Mouse (Mus musculus): ENCODE measurements around the gene Tm6sf1. TPM values are rescaled to one million over a fixed set of nuclear protein-coding genes. Genes with fewer than 3 reads are reported as not detected.

Gene Tm6sf1
- polyA plus RNA-seq, 1 experiment = 115 TPM

GRCm38 (mm10) chr7:81842998-81843397 lies 15.8 kb upstream of the Tm6sf1 start:
- TF ChIP-seq CTCF (IDR thresholded peaks at IDR 0.05; ENCODE audit: extremely low read depth, insufficient read depth, insufficient read length, insufficient replicate concordance) (no peak), POLR2A (IDR thresholded peaks at IDR 0.05; ENCODE audit: low read depth, low read length) (no peak)
- Histone ChIP-seq H3K4me3 (ENCODE audit: extremely low read depth, insufficient read depth, insufficient read length) (no peak overlapping the region), H3K36me3 (ENCODE audit: control insufficient read depth, insufficient read depth, low read length) (no peaks in the 10 kb centered on the region), H3K27ac (ENCODE audit: insufficient read depth, low read length) (no peak overlapping the region), H3K27me3 (ENCODE audit: control insufficient read depth, insufficient read depth, low read length) (no peaks in the 10 kb centered on the region), H3K4me1 (ENCODE audit: control insufficient read depth, insufficient read depth, insufficient read length) (no peaks in the 10 kb centered on the region)
- DNase-seq (ENCODE audit: low read depth in 1 of 2, low spot score in 2 of 2) = no peak
- 37% methylated on average over 1 of the region's 1 CpGs for WGBS

- no peak overlapping the region for H3K27ac ChIP-seq (ENCODE audit: insufficient read depth, low read length)
- H3K4me3 ChIP-seq (ENCODE audit: extremely low read depth, insufficient read depth, insufficient read length) = no peak overlapping the region
- DNase-seq (ENCODE audit: low read depth in 1 of 2, low spot score in 2 of 2) = no peak
- TF ChIP-seq CTCF (IDR thresholded peaks at IDR 0.05; ENCODE audit: extremely low read depth, insufficient read depth, insufficient read length, insufficient replicate concordance) = no peak
- no peak for TF ChIP-seq POLR2A (IDR thresholded peaks at IDR 0.05; ENCODE audit: low read depth, low read length)
- WGBS = 93% methylated on average over 8 of the region's 8 CpGs
- 0 out of 2 replicates have a peak, but pooled peaks cover 3% of the 10 kb centered on the region for H3K4me1 ChIP-seq (ENCODE audit: control insufficient read depth, insufficient read depth, insufficient read length)
- H3K36me3 ChIP-seq (ENCODE audit: control insufficient read depth, insufficient read depth, low read length) = no peaks in the 10 kb centered on the region
- H3K27me3 ChIP-seq (ENCODE audit: control insufficient read depth, insufficient read depth, low read length) = no peaks in the 10 kb centered on the region
These were observed 14.9 kb upstream of the Tm6sf1 start for GRCm38 (mm10) chr7:81843903-81844302.

- no peak for DNase-seq (ENCODE audit: low read depth in 1 of 2, low spot score in 2 of 2)
- no peak for TF ChIP-seq CTCF (IDR thresholded peaks at IDR 0.05; ENCODE audit: extremely low read depth, insufficient read depth, insufficient read length, insufficient replicate concordance)
These were observed 14.0 kb upstream of the Tm6sf1 start for GRCm38 (mm10) chr7:81844801-81845200.

GRCm38 (mm10) chr7:81845313-81845712 lies 13.5 kb upstream of the Tm6sf1 start:
- H3K36me3 ChIP-seq (ENCODE audit: control insufficient read depth, insufficient read depth, low read length) = no peaks in the 10 kb centered on the region
- H3K27ac ChIP-seq (ENCODE audit: insufficient read depth, low read length) = no peak overlapping the region
- H3K27me3 ChIP-seq (ENCODE audit: control insufficient read depth, insufficient read depth, low read length) = no peaks in the 10 kb centered on the region
- no peak for DNase-seq (ENCODE audit: low read depth in 1 of 2, low spot score in 2 of 2)
- TF ChIP-seq CTCF (IDR thresholded peaks at IDR 0.05; ENCODE audit: extremely low read depth, insufficient read depth, insufficient read length, insufficient replicate concordance) = no peak
- no peak for TF ChIP-seq POLR2A (IDR thresholded peaks at IDR 0.05; ENCODE audit: low read depth, low read length)
- no peak overlapping the region for H3K4me3 ChIP-seq (ENCODE audit: extremely low read depth, insufficient read depth, insufficient read length)
- peaks cover 11% of the 10 kb centered on the region; the same call in 1 of the 2 replicates for H3K4me1 ChIP-seq (ENCODE audit: control insufficient read depth, insufficient read depth, insufficient read length)
- WGBS = 85% methylated on average over 3 of the region's 3 CpGs

More at GRCm38 (mm10) chr7:81844801-81845200, 14.0 kb upstream of the Tm6sf1 start:
- Histone ChIP-seq H3K27ac (ENCODE audit: insufficient read depth, low read length) (no peak overlapping the region), H3K27me3 (ENCODE audit: control insufficient read depth, insufficient read depth, low read length) (no peaks in the 10 kb centered on the region), H3K36me3 (ENCODE audit: control insufficient read depth, insufficient read depth, low read length) (no peaks in the 10 kb centered on the region), H3K4me3 (ENCODE audit: extremely low read depth, insufficient read depth, insufficient read length) (no peak overlapping the region), H3K4me1 (ENCODE audit: control insufficient read depth, insufficient read depth, insufficient read length) (peaks cover 7% of the 10 kb centered on the region; the same call in 1 of the 2 replicates)
- WGBS = 91% methylated on average over 11 of the region's 11 CpGs

GRCm38 (mm10) chr7:81846008-81846407 lies 12.8 kb upstream of the Tm6sf1 start:
- Histone ChIP-seq H3K27me3 (ENCODE audit: control insufficient read depth, insufficient read depth, low read length) (no peaks in the 10 kb centered on the region), H3K36me3 (ENCODE audit: control insufficient read depth, insufficient read depth, low read length) (no peaks in the 10 kb centered on the region), H3K27ac (ENCODE audit: insufficient read depth, low read length) (no peak overlapping the region), H3K4me3 (ENCODE audit: extremely low read depth, insufficient read depth, insufficient read length) (no peak overlapping the region), H3K4me1 (ENCODE audit: control insufficient read depth, insufficient read depth, insufficient read length) (peaks cover 11% of the 10 kb centered on the region; the same call in 1 of the 2 replicates)
- DNase-seq (ENCODE audit: low read depth in 1 of 2, low spot score in 2 of 2) = no peak
- WGBS = 93% methylated on average over 8 of the region's 8 CpGs
- TF ChIP-seq POLR2A (IDR thresholded peaks at IDR 0.05; ENCODE audit: low read depth, low read length) = no peak

- 75% methylated on average over 8 of the region's 8 CpGs for WGBS
- TF ChIP-seq CTCF (IDR thresholded peaks at IDR 0.05; ENCODE audit: extremely low read depth, insufficient read depth, insufficient read length, insufficient replicate concordance) (no peak), POLR2A (IDR thresholded peaks at IDR 0.05; ENCODE audit: low read depth, low read length) (no peak)
- H3K4me3 ChIP-seq (ENCODE audit: extremely low read depth, insufficient read depth, insufficient read length) = no peak overlapping the region
- H3K27ac ChIP-seq (ENCODE audit: insufficient read depth, low read length) = no peak overlapping the region
- DNase-seq (ENCODE audit: low read depth in 1 of 2, low spot score in 2 of 2) = no peak
- H3K36me3 ChIP-seq (ENCODE audit: control insufficient read depth, insufficient read depth, low read length) = no peaks in the 10 kb centered on the region
- no peaks in the 10 kb centered on the region for H3K27me3 ChIP-seq (ENCODE audit: control insufficient read depth, insufficient read depth, low read length)
- peaks cover 11% of the 10 kb centered on the region; the same call in 1 of the 2 replicates for H3K4me1 ChIP-seq (ENCODE audit: control insufficient read depth, insufficient read depth, insufficient read length)
These were observed 11.8 kb upstream of the Tm6sf1 start for GRCm38 (mm10) chr7:81847010-81847409.

- no peaks in the 10 kb centered on the region for H3K27me3 ChIP-seq (ENCODE audit: control insufficient read depth, insufficient read depth, low read length)
- H3K27ac ChIP-seq (ENCODE audit: insufficient read depth, low read length) = no peak overlapping the region
- no peaks in the 10 kb centered on the region for H3K36me3 ChIP-seq (ENCODE audit: control insufficient read depth, insufficient read depth, low read length)
- no peak overlapping the region for H3K4me3 ChIP-seq (ENCODE audit: extremely low read depth, insufficient read depth, insufficient read length)
- 84% methylated on average over 4 of the region's 4 CpGs for WGBS
- TF ChIP-seq POLR2A (IDR thresholded peaks at IDR 0.05; ENCODE audit: low read depth, low read length) = no peak
- TF ChIP-seq CTCF (IDR thresholded peaks at IDR 0.05; ENCODE audit: extremely low read depth, insufficient read depth, insufficient read length, insufficient replicate concordance) = no peak
- no peak for DNase-seq (ENCODE audit: low read depth in 1 of 2, low spot score in 2 of 2)
- H3K4me1 ChIP-seq (ENCODE audit: control insufficient read depth, insufficient read depth, insufficient read length) = peaks cover 11% of the 10 kb centered on the region; the same call in 1 of the 2 replicates
These were observed 11.0 kb upstream of the Tm6sf1 start for GRCm38 (mm10) chr7:81847777-81848176.
